Mouse (Mus musculus): ENCODE results near the gene Tom1l2.
A peak's percentile ranks its signal among the peaks of the same experiment; 100 is the strongest.

Gene Tom1l2

GRCm38 (mm10) chr11:60176975-60177657 lies 175.6 kb downstream of the Tom1l2 start:
- DNase-seq (ENCODE audit: low spot score) = peak; percentile 66

Data from embryo, embryonic 10 days (tissue).